Mouse (Mus musculus): ENCODE measurements around the gene 2310007B03Rik. TPM values are rescaled to one million over a fixed set of nuclear protein-coding genes. Genes with fewer than 3 reads are reported as not detected.

Gene 2310007B03Rik
- total RNA-seq, 2 experiments from 2014 or later, result not detected

GRCm38 (mm10) chr1:93161350-93161749 is 602 bp upstream of the 2310007B03Rik start:
- ATAC-seq (replicated peaks; ENCODE audit: poor library complexity, severe bottlenecking), result no peak

- ATAC-seq (replicated peaks; ENCODE audit: poor library complexity, severe bottlenecking), result no peak
Measured at GRCm38 (mm10) chr1:93159566-93160500, 915 bp downstream of the 2310007B03Rik start.

- no peak for ATAC-seq (replicated peaks; ENCODE audit: poor library complexity, severe bottlenecking)
Measured at GRCm38 (mm10) chr1:93158916-93159315, 1.8 kb downstream of the 2310007B03Rik start.

GRCm38 (mm10) chr1:93157566-93157965 is 3.2 kb downstream of the 2310007B03Rik start:
- ATAC-seq (replicated peaks; ENCODE audit: poor library complexity, severe bottlenecking), result no peak

- no peak for ATAC-seq (replicated peaks; ENCODE audit: poor library complexity, severe bottlenecking)
Measured at GRCm38 (mm10) chr1:93150907-93151661, 9.7 kb downstream of the 2310007B03Rik start.

- no peak for ATAC-seq (replicated peaks; ENCODE audit: poor library complexity, severe bottlenecking)
Measured at GRCm38 (mm10) chr1:93144176-93144575, 16.6 kb downstream of the 2310007B03Rik start.

- ATAC-seq (replicated peaks; ENCODE audit: poor library complexity, severe bottlenecking), result no peak
Measured at GRCm38 (mm10) chr1:93142871-93143270, 17.9 kb downstream of the 2310007B03Rik start.

GRCm38 (mm10) chr1:93139713-93140112 is 21.0 kb downstream of the 2310007B03Rik start:
- ATAC-seq (replicated peaks; ENCODE audit: poor library complexity, severe bottlenecking), result no peak

GRCm38 (mm10) chr1:93138534-93138933 is 22.2 kb downstream of the 2310007B03Rik start:
- no peak for ATAC-seq (replicated peaks; ENCODE audit: poor library complexity, severe bottlenecking)

- no peak for ATAC-seq (replicated peaks; ENCODE audit: poor library complexity, severe bottlenecking)
Measured at GRCm38 (mm10) chr1:93135036-93135526, 25.7 kb downstream of the 2310007B03Rik start, which contains the start of gene Agxt. Gene Agxt (plus strand): TSS chr1:93135240.

- no peak for ATAC-seq (replicated peaks; ENCODE audit: poor library complexity, severe bottlenecking)
Measured at GRCm38 (mm10) chr1:93132676-93133075, 28.1 kb downstream of the 2310007B03Rik start.

GRCm38 (mm10) chr1:93130242-93130983 is 30.3 kb downstream of the 2310007B03Rik start:
- no peak for ATAC-seq (replicated peaks; ENCODE audit: poor library complexity, severe bottlenecking)

- ATAC-seq (replicated peaks; ENCODE audit: poor library complexity, severe bottlenecking), result no peak
Measured at GRCm38 (mm10) chr1:93128710-93129349, 31.9 kb downstream of the 2310007B03Rik start.

- no peak for ATAC-seq (replicated peaks; ENCODE audit: poor library complexity, severe bottlenecking)
Measured at GRCm38 (mm10) chr1:93128209-93128608, 32.5 kb downstream of the 2310007B03Rik start.

GRCm38 (mm10) chr1:93125256-93125655 is 35.5 kb downstream of the 2310007B03Rik start:
- ATAC-seq (replicated peaks; ENCODE audit: poor library complexity, severe bottlenecking), result peak; percentile 92

GRCm38 (mm10) chr1:93124066-93124465 is 36.7 kb downstream of the 2310007B03Rik start:
- ATAC-seq (replicated peaks; ENCODE audit: poor library complexity, severe bottlenecking), result peak; percentile 31; the same call in 1 of the 2 replicates

- peak; percentile 21; the same call in 1 of the 2 replicates for ATAC-seq (replicated peaks; ENCODE audit: poor library complexity, severe bottlenecking)
Measured at GRCm38 (mm10) chr1:93123179-93123854, 37.4 kb downstream of the 2310007B03Rik start.

GRCm38 (mm10) chr1:93118816-93119215 is 41.9 kb downstream of the 2310007B03Rik start:
- no peak for ATAC-seq (replicated peaks; ENCODE audit: poor library complexity, severe bottlenecking)

GRCm38 (mm10) chr1:93115471-93115870 is 45.3 kb downstream of the 2310007B03Rik start:
- ATAC-seq (replicated peaks; ENCODE audit: poor library complexity, severe bottlenecking), result no peak
